Mouse (Mus musculus) large intestine, adult 2 months (tissue): ENCODE results near the gene Rmi1. TPM values are rescaled to one million over a fixed set of nuclear protein-coding genes. Genes with fewer than 3 reads are reported as not detected.
A peak's percentile ranks its signal among the peaks of the same experiment; 100 is the strongest.
"Not testable (repeated sequence)": the region's sequence is repeated elsewhere in the genome, so short reads cannot be mapped to it uniquely, and the experiment has no call there.

Experiments
- DNase-seq: peaks from one replicate; pipeline ENCODE4 v3.0.0-alpha.2; 2012; ENCODE audit warnings: low read depth, low spot score
- WGBS: fragments of 180-500 bp; shearing (Covaris S2); methylation state at CpG from one replicate; pipeline ENCODE4 v1.1.7; 2018; 5-methylcytosine and 5-hydroxymethylcytosine counted together
- polyA plus RNA-seq: library from polyadenylated mRNA; depleted of rRNA; stranded (reverse); fragments of >200 nt; gene quantifications from 2 replicates; pipeline ENCODE4 v1.2.3, GENCODE M21; 2012; rRNA removed

The Rmi1 gene
- 4.1 and 7.8 TPM in 2 replicates for polyA plus RNA-seq

GRCm38 (mm10) chr13:58402003-58402743 lies at the start of gene Rmi1:
Gene Rmi1 (plus strand): TSS chr13:58402248.
- under 1% methylated on average over 91 of the region's 91 CpGs for WGBS
- no peak for DNase-seq

GRCm38 (mm10) chr13:58352996-58353395 lies 49.1 kb upstream of the Rmi1 start:
- DNase-seq = no peak

DNA sequence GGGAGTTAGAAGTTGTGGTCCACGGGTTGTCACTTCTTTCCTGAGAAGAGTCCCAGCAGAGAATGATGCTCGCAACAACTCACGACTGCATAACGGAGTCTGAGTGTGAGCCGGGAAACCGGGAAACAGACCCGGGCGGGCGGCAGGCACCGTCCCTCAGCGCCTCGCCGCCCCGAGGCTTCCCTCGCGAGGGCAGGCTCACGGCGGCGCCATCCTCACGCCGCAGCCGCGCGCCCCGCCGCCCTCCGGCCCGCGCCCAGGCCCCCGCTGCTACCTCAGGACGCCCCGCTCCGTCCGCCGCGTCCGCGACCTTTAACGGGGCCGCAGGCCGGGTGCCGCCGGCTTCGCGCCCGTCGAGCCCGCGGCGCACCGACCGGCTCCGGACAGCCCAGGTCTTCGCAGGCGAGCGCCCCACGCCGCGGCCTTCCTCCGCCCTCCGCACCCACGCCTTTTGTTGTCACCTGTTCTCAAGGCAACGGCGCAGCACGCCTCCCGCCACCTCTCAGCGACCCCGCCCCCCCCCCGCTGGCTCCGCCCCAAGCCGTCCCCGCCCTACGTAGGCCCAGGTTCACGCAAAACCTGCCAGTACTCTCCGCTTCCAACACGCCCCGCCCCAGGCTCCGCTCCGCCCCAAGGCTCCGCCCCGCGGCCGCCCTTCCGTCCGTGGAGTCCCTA lies 43.3 kb upstream of the Rmi1 start, which contains the start of gene Kif27:
TSS of gene Kif27 (minus strand) at position 494 of the 675 bp plus-strand sequence.
- under 1% methylated on average over 79 of the region's 85 CpGs for WGBS
- DNase-seq = peak; percentile 80

DNA sequence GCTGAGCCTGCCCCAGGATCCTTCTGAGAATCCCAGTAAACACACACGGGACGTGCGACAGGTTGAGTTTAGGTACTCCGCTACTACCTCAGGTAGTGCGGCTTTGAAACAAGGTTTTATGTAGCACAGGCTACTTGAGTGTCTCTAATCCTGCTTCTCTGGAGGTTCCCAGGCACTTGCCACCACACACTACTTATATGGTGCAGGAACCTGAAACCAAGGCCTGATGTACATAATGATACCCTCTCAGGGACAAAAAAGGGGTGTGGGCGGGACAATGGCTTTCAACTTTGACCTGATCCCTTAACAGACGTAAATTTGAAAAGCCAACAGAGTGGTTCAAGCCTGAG lies 42.8 kb upstream of the Rmi1 start:
- WGBS = 3% methylated on average over 7 of the region's 7 CpGs
- DNase-seq = no peak

DNA sequence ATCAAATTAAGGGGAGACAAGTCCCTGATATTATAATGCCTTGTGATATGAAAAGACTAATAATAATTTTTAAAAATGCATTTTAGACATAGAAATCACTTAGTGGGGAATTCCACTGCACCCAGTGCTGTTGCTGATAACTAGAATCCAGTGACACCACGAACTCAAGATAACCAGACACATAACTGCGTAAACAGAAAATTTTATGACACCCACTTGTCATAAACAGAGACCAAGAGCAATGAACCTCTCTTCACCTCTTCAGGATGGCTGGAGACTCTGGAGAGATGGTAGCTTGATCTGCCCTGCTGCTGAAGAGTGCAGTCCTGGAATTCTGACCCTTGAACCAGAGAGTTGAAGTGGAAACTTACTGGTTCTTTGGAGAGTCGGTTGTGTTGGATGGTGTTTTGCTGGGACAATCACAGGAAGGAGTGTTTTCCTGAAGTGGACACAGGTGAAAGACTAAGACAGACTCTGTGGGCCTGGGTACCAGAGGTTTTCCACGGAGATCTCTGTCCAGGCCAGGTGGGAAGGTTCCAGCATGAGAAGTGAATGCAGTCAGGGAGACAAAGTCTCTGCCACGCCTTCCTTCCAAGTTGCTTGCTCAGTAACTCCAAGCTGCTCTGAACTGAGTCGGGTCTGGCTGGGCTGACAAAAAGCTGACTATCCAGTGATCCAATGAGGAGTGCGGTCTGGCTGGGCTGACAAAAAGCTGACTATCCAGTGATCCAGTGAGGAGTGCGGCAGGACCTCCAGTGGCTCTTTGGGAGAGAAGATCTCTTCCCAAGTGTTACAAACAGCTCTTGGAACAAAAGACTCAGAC lies 37.5 kb upstream of the Rmi1 start:
- no peak for DNase-seq
- 36% methylated on average over 8 of the region's 8 CpGs for WGBS

DNA sequence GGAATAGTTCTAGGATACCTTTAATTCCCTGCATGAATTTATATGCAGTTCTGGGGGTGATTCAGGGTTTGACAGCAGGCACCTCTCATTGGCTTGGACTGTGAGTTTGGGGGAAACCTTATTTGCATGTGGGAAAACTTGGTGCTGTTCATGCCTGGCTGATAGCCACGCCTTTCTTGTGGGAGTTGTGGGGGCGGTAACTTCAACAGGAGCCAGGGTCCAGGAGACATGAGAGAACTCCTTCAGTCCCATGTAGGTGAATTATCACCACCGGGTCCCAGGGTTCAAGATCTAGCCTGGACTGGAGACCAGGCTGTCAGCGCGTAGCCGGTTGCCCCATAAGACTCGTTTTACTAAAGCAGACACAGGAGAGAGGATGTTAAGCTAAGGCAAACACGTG lies 36.9 kb upstream of the Rmi1 start:
- 83% methylated on average over 8 of the region's 8 CpGs for WGBS
- not testable (repeated sequence) for DNase-seq

DNA sequence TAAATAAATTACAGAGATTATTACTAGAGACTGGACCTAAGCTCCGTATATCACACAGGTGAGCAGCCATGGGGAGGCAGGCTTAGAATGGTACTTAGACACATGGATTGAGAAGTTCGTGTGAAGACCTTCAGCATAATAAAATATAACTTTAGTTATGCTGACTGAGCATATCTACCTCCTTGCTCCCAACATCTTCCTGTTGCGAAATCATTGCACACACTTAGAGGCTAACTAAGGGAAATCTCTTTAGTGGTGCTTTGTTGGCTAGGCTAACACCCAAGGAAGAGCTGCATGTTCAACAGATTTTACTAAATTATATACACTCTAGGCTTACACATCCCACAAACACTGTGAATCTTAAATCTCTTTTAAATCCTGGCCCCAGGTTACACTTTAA lies 35.7 kb upstream of the Rmi1 start:
- DNase-seq = no peak
- 79% methylated on average over 3 of the region's 3 CpGs for WGBS

- no peak for DNase-seq
- WGBS = 62% methylated on average over 1 of the region's 1 CpGs
These were observed 34.4 kb upstream of the Rmi1 start for GRCm38 (mm10) chr13:58367641-58368040.

- no peak for DNase-seq
- WGBS = 78% methylated on average over 4 of the region's 4 CpGs
These were observed 33.2 kb upstream of the Rmi1 start for GRCm38 (mm10) chr13:58368835-58369234.

DNA sequence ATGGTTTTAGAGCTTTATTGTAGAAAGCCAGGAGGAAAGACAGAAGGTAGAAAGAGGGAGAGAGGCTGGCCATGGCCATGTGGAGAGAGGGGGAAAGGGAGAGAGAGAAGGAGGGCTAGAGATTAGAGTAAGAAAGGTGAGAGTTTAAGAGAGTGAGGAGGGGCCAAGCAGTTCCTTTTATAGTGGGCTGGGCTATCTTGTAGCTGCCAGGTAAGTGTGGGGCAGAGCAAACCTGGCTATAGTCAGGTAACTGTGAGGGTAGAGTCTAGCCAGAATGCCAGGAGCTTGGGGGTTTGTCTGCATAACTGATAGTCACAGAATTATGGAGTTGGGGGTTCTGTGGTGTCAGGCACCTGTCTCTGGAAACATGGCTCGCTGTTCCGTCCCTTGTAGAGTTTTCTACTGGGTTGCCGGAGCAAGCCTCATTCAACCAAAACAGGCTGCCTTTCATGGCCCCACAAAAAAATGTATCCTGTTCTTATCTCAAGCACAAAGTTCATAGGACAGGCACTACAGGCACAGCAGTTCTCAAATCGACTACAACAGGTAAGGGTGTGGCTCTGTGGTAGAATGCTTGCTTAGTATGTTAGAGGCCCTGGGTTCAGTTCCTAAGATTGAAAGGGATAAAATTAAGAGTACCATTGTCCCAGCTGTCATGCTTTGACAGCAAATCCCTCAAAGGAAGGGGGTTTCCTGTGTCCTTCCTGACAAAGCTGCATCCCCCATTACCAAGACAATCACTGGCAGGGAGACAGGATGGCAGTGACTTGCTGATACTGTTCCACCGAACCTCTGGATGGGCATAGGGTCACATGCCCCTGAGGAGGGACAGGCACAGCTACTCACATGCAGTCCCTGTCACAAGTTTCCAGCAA lies 29.5 kb upstream of the Rmi1 start:
- 28% methylated on average over 5 of the region's 5 CpGs for WGBS

DNA sequence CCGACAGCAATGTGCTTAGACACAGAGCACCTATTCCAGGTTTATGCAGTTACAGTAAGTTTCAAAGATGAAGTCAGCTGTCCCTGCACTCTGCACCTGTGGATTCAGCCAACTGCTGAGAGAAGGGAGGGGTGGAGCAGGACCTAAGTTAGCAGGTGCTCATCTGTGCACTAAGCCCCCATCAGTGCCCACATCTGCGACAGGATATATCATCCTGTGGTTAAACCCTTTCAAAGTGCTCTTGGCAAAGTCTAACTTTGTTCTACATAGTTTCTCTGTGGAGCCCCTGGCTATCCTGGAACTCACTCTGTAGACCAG lies 28.9 kb upstream of the Rmi1 start:
- WGBS = 61% methylated on average over 2 of the region's 2 CpGs
- no peak for DNase-seq

More for the DNA sequence above, 29.5 kb upstream of the Rmi1 start:
- DNase-seq = no peak

GRCm38 (mm10) chr13:58384371-58384770 lies 17.7 kb upstream of the Rmi1 start:
- WGBS = 32% methylated on average over 11 of the region's 11 CpGs
- no peak for DNase-seq

- 1% methylated on average over 80 of the region's 80 CpGs for WGBS
These were observed 17.1 kb upstream of the Rmi1 start, which contains the start of gene 2210016F16Rik for GRCm38 (mm10) chr13:58384779-58385546. Gene 2210016F16Rik (minus strand): TSS chr13:58385225.

DNA sequence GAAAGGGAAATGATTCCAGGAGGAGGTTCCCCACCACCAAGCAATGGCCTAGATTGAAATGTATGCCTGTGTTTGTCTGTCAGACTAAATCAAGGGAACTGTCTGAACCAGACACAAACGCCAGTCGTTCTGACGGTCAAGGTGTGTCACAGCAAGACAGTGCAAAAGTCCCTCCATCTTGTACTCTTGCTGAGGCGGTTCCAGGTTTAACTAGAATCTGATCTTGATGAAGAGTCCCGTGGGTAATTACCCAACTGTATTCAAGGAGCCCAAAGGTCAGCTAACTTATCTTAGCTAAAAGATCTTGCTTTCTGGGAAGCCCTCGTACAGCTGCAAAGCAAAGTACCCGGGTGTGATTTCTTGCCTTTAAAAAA lies 16.5 kb upstream of the Rmi1 start:
- no peak for DNase-seq
- 43% methylated on average over 7 of the region's 7 CpGs for WGBS

More at GRCm38 (mm10) chr13:58384779-58385546, 17.1 kb upstream of the Rmi1 start, which contains the start of gene 2210016F16Rik:
- DNase-seq = no peak

DNA sequence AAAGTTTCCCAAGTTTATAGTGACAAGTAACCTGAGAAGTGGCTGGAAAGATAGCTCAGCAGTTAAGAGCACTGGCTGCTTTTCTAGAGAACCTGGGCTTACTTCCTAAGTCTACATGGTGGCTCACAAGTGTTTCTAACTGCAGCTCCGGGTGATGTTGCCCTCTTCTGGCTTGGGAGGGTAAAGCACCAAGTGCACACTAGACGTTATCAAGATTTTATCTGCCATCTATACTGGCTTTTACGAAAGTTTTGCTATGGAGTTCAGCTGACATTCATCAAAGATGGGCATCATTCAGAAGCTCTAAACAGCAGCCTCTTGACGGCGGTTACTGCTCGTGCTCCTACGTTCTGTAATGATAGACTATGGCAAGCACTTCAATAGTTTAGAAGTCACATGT lies 14.1 kb upstream of the Rmi1 start:
- 9% methylated on average over 7 of the region's 7 CpGs for WGBS
- DNase-seq = no peak

GRCm38 (mm10) chr13:58388379-58388778 lies 13.7 kb upstream of the Rmi1 start:
- 37% methylated on average over 3 of the region's 3 CpGs for WGBS
- DNase-seq = no peak

- no peak for DNase-seq
- WGBS = 82% methylated on average over 2 of the region's 2 CpGs
These were observed 12.6 kb upstream of the Rmi1 start for GRCm38 (mm10) chr13:58389324-58389951.

- 66% methylated on average over 11 of the region's 11 CpGs for WGBS
- not testable (repeated sequence) for DNase-seq
These were observed 7.7 kb upstream of the Rmi1 start for GRCm38 (mm10) chr13:58394392-58394791.
